Comparison of ENCODE assay signal across 8 mouse cellular contexts in genomic region chr2:33542696-33543428, GRCm38 (mm10).
DNase-seq lines count a peak whose midpoint lies in the region; ATAC-seq and TF ChIP-seq lines count a peak whose summit lies in the region.

No protein-coding gene starts in this region.

- H3K27me3 ChIP-seq in Patski: no peaks in the 10 kb centered on the region
- peaks cover 94% of the 10 kb centered on the region for H3K27me3 ChIP-seq in heart, embryonic 13.5 days (replicated peaks)

- H3K9me3 ChIP-seq in heart, embryonic 13.5 days: no peaks in the 10 kb centered on the region

- CTCF ChIA-PET in Patski (lab: Charles Lee): interaction anchor here (0.6 to 3.6 kb wide), 7 partner anchors 13 to 91 kb away, joined by 3 to 18 read pairs (median 3); no protein-coding TSS in a partner anchor

- DNase-seq in cerebellum, adult 11 months: peak; percentile 71
- DNase-seq in Patski (ENCODE audit: low read depth, low spot score): no peak
- DNase-seq in cerebellum, postnatal 36 days: peak; percentile 76 to 88
- peak; percentile 66 to 84 for DNase-seq in kidney, postnatal 36 days
- peak; percentile 35 to 43 for DNase-seq in lung, adult 18-20 months
- peak; percentile 74 for DNase-seq in retina, postnatal 1 day

- H3K27ac ChIP-seq in heart, embryonic 13.5 days (replicated peaks): no peak overlapping the region

- WGBS in heart, embryonic 13.5 days: 7% methylated on average over 11 of the region's 11 CpGs

- no peak for ATAC-seq in cerebellum, adult (ENCODE audit: insufficient number of reproducible peaks, low FRiP score, low TSS enrichment)
- no peak for ATAC-seq in Patski
- ATAC-seq in heart, embryonic 13.5 days (ENCODE audit: extremely low read depth, insufficient number of reproducible peaks, low FRiP score, low TSS enrichment): no peak

- H3K4me2 ChIP-seq in heart, embryonic 13.5 days: no peak overlapping the region

- peak overlapping the region; percentile 14; the same call in 1 of the 2 replicates for H3K4me3 ChIP-seq in heart, embryonic 13.5 days

- in situ Hi-C loops in Patski (cut with MboI; ENCODE audit: low pct_unique_long_range_greater_than_20kb): no loop called here

- no peak overlapping the region for H3K9ac ChIP-seq in heart, embryonic 13.5 days

- peak; percentile 81 for TF ChIP-seq CTCF in Patski (IDR thresholded peaks at IDR 0.05)

- H3K36me3 ChIP-seq in heart, embryonic 13.5 days: no peaks in the 10 kb centered on the region

- peaks cover 28% of the 10 kb centered on the region for H3K4me1 ChIP-seq in heart, embryonic 13.5 days

- POLR2A ChIA-PET in Patski (lab: Charles Lee): no interaction called here
